Mouse (Mus musculus): ENCODE measurements around the gene Rnf144b.

The Rnf144b gene

GRCm38 (mm10) chr13:47122537-47123430, at the start of gene Rnf144b:
TSS of gene Rnf144b (plus strand) at chr13:47122656.
- DNase-seq (ENCODE audit: low read depth, low spot score), result no peak

- DNase-seq (ENCODE audit: low read depth, low spot score), result no peak
Observed at GRCm38 (mm10) chr13:47076156-47076555, 46.3 kb upstream of the Rnf144b start.

GRCm38 (mm10) chr13:47077367-47077766, 45.1 kb upstream of the Rnf144b start:
- DNase-seq (ENCODE audit: low read depth, low spot score), result no peak

GRCm38 (mm10) chr13:47078799-47079198, 43.7 kb upstream of the Rnf144b start:
- no peak for DNase-seq (ENCODE audit: low read depth, low spot score)

- DNase-seq (ENCODE audit: low read depth, low spot score), result peak; percentile 48
Observed at GRCm38 (mm10) chr13:47080905-47081505, 41.5 kb upstream of the Rnf144b start.

- DNase-seq (ENCODE audit: low read depth, low spot score), result no peak
Observed at GRCm38 (mm10) chr13:47088433-47088832, 34.0 kb upstream of the Rnf144b start.

GRCm38 (mm10) chr13:47089271-47089670, 33.2 kb upstream of the Rnf144b start:
- no peak for DNase-seq (ENCODE audit: low read depth, low spot score)

GRCm38 (mm10) chr13:47093791-47094190, 28.7 kb upstream of the Rnf144b start:
- DNase-seq (ENCODE audit: low read depth, low spot score), result no peak

- no peak for DNase-seq (ENCODE audit: low read depth, low spot score)
Observed at GRCm38 (mm10) chr13:47096591-47096990, 25.9 kb upstream of the Rnf144b start.

- DNase-seq (ENCODE audit: low read depth, low spot score), result peak; percentile 52
Observed at GRCm38 (mm10) chr13:47099265-47099664, 23.2 kb upstream of the Rnf144b start.

GRCm38 (mm10) chr13:47100587-47100986, 21.9 kb upstream of the Rnf144b start:
- no peak for DNase-seq (ENCODE audit: low read depth, low spot score)

GRCm38 (mm10) chr13:47104146-47104545, 18.3 kb upstream of the Rnf144b start:
- peak; percentile 52 for DNase-seq (ENCODE audit: low read depth, low spot score)

- peak; percentile 81 for DNase-seq (ENCODE audit: low read depth, low spot score)
Observed at GRCm38 (mm10) chr13:47104856-47105541, 17.5 kb upstream of the Rnf144b start.

- peak; percentile 91 for DNase-seq (ENCODE audit: low read depth, low spot score)
Observed at GRCm38 (mm10) chr13:47105711-47106579, 16.5 kb upstream of the Rnf144b start, which contains the start of gene Dek. TSS of gene Dek (minus strand) at chr13:47106201.

- DNase-seq (ENCODE audit: low read depth, low spot score), result peak; percentile 81
Observed at GRCm38 (mm10) chr13:47106580-47106888, 15.9 kb upstream of the Rnf144b start.

GRCm38 (mm10) chr13:47109239-47109638, 13.2 kb upstream of the Rnf144b start:
- DNase-seq (ENCODE audit: low read depth, low spot score), result no peak

GRCm38 (mm10) chr13:47111185-47111584, 11.3 kb upstream of the Rnf144b start:
- no peak for DNase-seq (ENCODE audit: low read depth, low spot score)

GRCm38 (mm10) chr13:47112056-47112455, 10.4 kb upstream of the Rnf144b start:
- DNase-seq (ENCODE audit: low read depth, low spot score), result no peak

GRCm38 (mm10) chr13:47112924-47113323, 9.5 kb upstream of the Rnf144b start:
- DNase-seq (ENCODE audit: low read depth, low spot score), result no peak

- DNase-seq (ENCODE audit: low read depth, low spot score), result no peak
Observed at GRCm38 (mm10) chr13:47116000-47116399, 6.5 kb upstream of the Rnf144b start.

GRCm38 (mm10) chr13:47121333-47121889, 1.0 kb upstream of the Rnf144b start:
- DNase-seq (ENCODE audit: low read depth, low spot score), result no peak

Data from A20 (cell line).